Mouse (Mus musculus) myocyte (in vitro differentiated cells): Measurements from ENCODE around the gene Cyp2d11.

Source experiments
- CEBPB ChIP-seq: IDR thresholded peaks from 2 replicates; pipeline ENCODE4 v1.6.1; 2011; ENCODE audit warnings: mild to moderate bottlenecking, moderate library complexity; ENCODE audit not compliant: poor library complexity, insufficient read depth, severe bottlenecking
- MAX ChIP-seq: IDR thresholded peaks from one replicate; pipeline ENCODE4 v1.6.1; 2011; ENCODE audit warnings: low read depth, mild to moderate bottlenecking, control low read depth
- MYOG ChIP-seq, 3 experiments: IDR thresholded peaks; one replicate each; pipeline ENCODE4 v1.6.1; 2011; ENCODE audit warnings: control low read depth in 2 of 3, low read depth in 2 of 3, mild to moderate bottlenecking in 2 of 3; ENCODE audit not compliant: insufficient read length in 2 of 3, control insufficient read depth in 1 of 3, insufficient read depth in 1 of 3
- POLR2A ChIP-seq: IDR thresholded peaks from one replicate; pipeline ENCODE4 v1.6.1; 2011; ENCODE audit warnings: low read depth, mild to moderate bottlenecking, control low read depth, moderate library complexity; ENCODE audit not compliant: insufficient read length
- POLR2AphosphoS2 ChIP-seq: IDR thresholded peaks from one replicate; pipeline ENCODE4 v1.6.1; 2011; ENCODE audit warnings: low read depth, control low read depth; ENCODE audit not compliant: insufficient read length
- TCF12 ChIP-seq: IDR thresholded peaks from one replicate; pipeline ENCODE4 v1.6.1; 2011; ENCODE audit warnings: mild to moderate bottlenecking, control low read depth; ENCODE audit not compliant: poor library complexity, insufficient read depth, severe bottlenecking
- TCF3 ChIP-seq: IDR thresholded peaks from one replicate; pipeline ENCODE4 v1.6.1; 2011; ENCODE audit warnings: low read depth, control low read depth; ENCODE audit not compliant: insufficient read length

GRCm38 (mm10) chr15:82376393-82377138 is 17.3 kb downstream of the Cyp2d11 start:
- no peak for TF ChIP-seq CEBPB
- no peak for TF ChIP-seq POLR2A
- no peak for TF ChIP-seq MYOG (IDR thresholded peaks at IDR 0.05; ENCODE audit: control insufficient read depth in 1 of 3, insufficient read depth in 1 of 3, insufficient read length in 2 of 3, low read depth in 2 of 3)
- no peak for TF ChIP-seq MAX
- no peak for TF ChIP-seq POLR2AphosphoS2
- TF ChIP-seq TCF3: no peak
- TF ChIP-seq TCF12: no peak
